Mouse (Mus musculus) retina, adult 2 months (tissue): ENCODE data around the gene Ccdc85b.

ENCODE experiments used
- DNase-seq: peaks from one replicate; pipeline ENCODE4 v3.0.0-alpha.2; 2012; ENCODE audit warnings: low read depth, low spot score

Ccdc85b gene

GRCm38 (mm10) chr19:5481398-5481797, 23.7 kb upstream of the Ccdc85b start:
- DNase-seq, result no peak

GRCm38 (mm10) chr19:5480016-5480415, 22.3 kb upstream of the Ccdc85b start:
- no peak for DNase-seq

- no peak for DNase-seq
Measured at GRCm38 (mm10) chr19:5477668-5478300, 20.1 kb upstream of the Ccdc85b start.

GRCm38 (mm10) chr19:5477004-5477667, 19.4 kb upstream of the Ccdc85b start:
- no peak for DNase-seq

- no peak for DNase-seq
Measured at GRCm38 (mm10) chr19:5475069-5475714, 17.5 kb upstream of the Ccdc85b start.

GRCm38 (mm10) chr19:5474281-5475068, 16.8 kb upstream of the Ccdc85b start:
- no peak for DNase-seq

- DNase-seq, result no peak
Measured at GRCm38 (mm10) chr19:5473720-5474119, 16.0 kb upstream of the Ccdc85b start, which contains the start of gene Efemp2. Gene Efemp2 (plus strand): TSS chr19:5473954.

- DNase-seq, result no peak
Measured at GRCm38 (mm10) chr19:5472857-5473256, 15.2 kb upstream of the Ccdc85b start.

- DNase-seq, result no peak
Measured at GRCm38 (mm10) chr19:5471846-5472245, 14.2 kb upstream of the Ccdc85b start.

GRCm38 (mm10) chr19:5468374-5468773, 10.7 kb upstream of the Ccdc85b start, which contains the start of gene Ctsw:
Gene Ctsw (minus strand): TSS chr19:5468507.
- no peak for DNase-seq

- DNase-seq, result no peak
Measured at GRCm38 (mm10) chr19:5466916-5467500, 9.3 kb upstream of the Ccdc85b start.

GRCm38 (mm10) chr19:5465037-5465436, 7.3 kb upstream of the Ccdc85b start:
- DNase-seq, result no peak

- no peak for DNase-seq
Measured at GRCm38 (mm10) chr19:5463791-5464562, 6.3 kb upstream of the Ccdc85b start.

- DNase-seq, result no peak
Measured at GRCm38 (mm10) chr19:5463212-5463611, 5.5 kb upstream of the Ccdc85b start.

- no peak for DNase-seq
Measured at GRCm38 (mm10) chr19:5461411-5461810, 3.7 kb upstream of the Ccdc85b start.

- peak; percentile 72 for DNase-seq
Measured at GRCm38 (mm10) chr19:5460465-5460911, 2.8 kb upstream of the Ccdc85b start, which contains the start of gene Fibp. Gene Fibp (plus strand): TSS chr19:5460615.

GRCm38 (mm10) chr19:5459896-5460295, 2.2 kb upstream of the Ccdc85b start:
- DNase-seq, result no peak

- DNase-seq, result no peak
Measured at GRCm38 (mm10) chr19:5459019-5459418, 1.3 kb upstream of the Ccdc85b start.

GRCm38 (mm10) chr19:5456922-5457745, 560 bp downstream of the Ccdc85b start:
- peak; percentile 78 for DNase-seq
